23 mouse cellular contexts compared by ENCODE assay signal in the genomic region with DNA sequence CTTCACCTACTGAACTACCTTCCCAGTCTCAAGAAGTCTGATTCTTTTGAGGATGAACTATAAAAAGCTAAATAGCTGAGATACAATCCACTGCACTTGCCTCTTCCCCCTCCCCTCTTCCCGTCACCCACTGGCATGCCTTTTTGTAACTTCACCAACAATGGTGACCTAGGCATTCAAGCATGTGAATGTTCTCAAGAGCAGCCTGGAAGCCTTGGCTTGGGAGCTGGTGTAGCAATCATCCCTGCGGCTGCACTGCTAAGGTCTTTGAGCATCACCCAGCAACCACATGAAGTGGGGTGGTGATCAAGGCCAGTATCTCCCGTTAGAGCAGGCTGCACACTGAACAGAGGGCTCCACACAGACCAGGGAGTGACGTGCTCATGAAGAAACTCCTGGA.
DNase-seq lines count a peak whose midpoint lies in the region; ATAC-seq and TF ChIP-seq lines count a peak whose summit lies in the region.
"Had no signal": no experiment of that assay in that cellular context is flagged by ENCODE, and none has a peak within 500 bp of the region (broad histone marks: within the 10 kb centered on the region; RNA-seq: fewer than 3 reads in every experiment).

No protein-coding gene starts in this region.

- no peaks in the 10 kb centered on the region for H3K9me3 ChIP-seq in hindbrain, postnatal 0 days (ENCODE audit: low read length)
- H3K9me3 ChIP-seq in hindbrain, embryonic 13.5 days = no peaks in the 10 kb centered on the region
- H3K9me3 ChIP-seq: G1E had no signal

- TF ChIP-seq CTCF in hindbrain, postnatal 0 days (IDR thresholded peaks at IDR 0.05; ENCODE audit: low read depth) = no peak
- no peak for TF ChIP-seq CTCF in Patski (IDR thresholded peaks at IDR 0.05)
- TF ChIP-seq CTCF in thymus, adult 2 months (IDR thresholded peaks at IDR 0.05; ENCODE audit: borderline replicate concordance, control insufficient read depth, extremely low read depth, insufficient read depth, low read length, poor library complexity) = no peak

- H3K9ac ChIP-seq in hindbrain, postnatal 0 days (replicated peaks; ENCODE audit: low read length) = no peak overlapping the region
- H3K9ac ChIP-seq in hindbrain, embryonic 13.5 days = no peak overlapping the region

- H3K4me1 ChIP-seq in hindbrain, postnatal 0 days (ENCODE audit: insufficient read depth, low read length) = no peaks in the 10 kb centered on the region
- no peaks in the 10 kb centered on the region for H3K4me1 ChIP-seq in hindbrain, embryonic 13.5 days (replicated peaks)
- H3K4me1 ChIP-seq in thymus, adult 2 months (replicated peaks; ENCODE audit: control insufficient read depth, insufficient read depth, low read length) = no peaks in the 10 kb centered on the region

- CTCF ChIA-PET in Patski (lab: Charles Lee) = interaction anchor here (1.6 kb wide), 1 partner anchor 89 kb away, joined by 5 read pairs; no protein-coding TSS in a partner anchor

- H3K27me3 ChIP-seq in hindbrain, postnatal 0 days (ENCODE audit: insufficient read depth, low read length) = no peaks in the 10 kb centered on the region
- H3K27me3 ChIP-seq in hindbrain, embryonic 13.5 days = no peaks in the 10 kb centered on the region
- H3K27me3 ChIP-seq in Patski = no peaks in the 10 kb centered on the region
- no peaks in the 10 kb centered on the region for H3K27me3 ChIP-seq in thymus, adult 2 months (ENCODE audit: control insufficient read depth, insufficient read depth, low read length)
- H3K27me3 ChIP-seq: CH12.LX had no signal

- ATAC-seq in hindbrain, postnatal 0 days = 0 out of 2 replicates have a peak, but pooled peaks have one; percentile 37
- no peak for ATAC-seq in hindbrain, embryonic 13.5 days (ENCODE audit: low FRiP score)
- ATAC-seq in Patski = peak; percentile 77
- ATAC-seq: activated CD4-positive, CD25-positive, alpha-beta regulatory T cell, adult 4 months; CD4-positive, CD25-positive, alpha-beta regulatory T cell, adult 4 months had no signal

- H3K27ac ChIP-seq in hindbrain, postnatal 0 days = no peak overlapping the region
- no peak overlapping the region for H3K27ac ChIP-seq in hindbrain, embryonic 13.5 days
- no peak overlapping the region for H3K27ac ChIP-seq in thymus, adult 2 months (ENCODE audit: control insufficient read depth, insufficient read depth, low read length)

- no peak for TF ChIP-seq POLR2A in thymus, adult 2 months (IDR thresholded peaks at IDR 0.05; ENCODE audit: control insufficient read depth, extremely low read depth, insufficient read depth, low read length, poor library complexity)

- H3K4me2 ChIP-seq in hindbrain, postnatal 0 days (ENCODE audit: low read depth, low read length) = no peak overlapping the region
- H3K4me2 ChIP-seq in hindbrain, embryonic 13.5 days = no peak overlapping the region

- H3K36me3 ChIP-seq in hindbrain, postnatal 0 days (ENCODE audit: insufficient read depth, low read length) = no peaks in the 10 kb centered on the region
- no peaks in the 10 kb centered on the region for H3K36me3 ChIP-seq in hindbrain, embryonic 13.5 days
- no peaks in the 10 kb centered on the region for H3K36me3 ChIP-seq in thymus, adult 2 months (ENCODE audit: control insufficient read depth, insufficient read depth, low read length)
- H3K36me3 ChIP-seq: G1E had no signal

- WGBS in hindbrain, postnatal 0 days = 44% methylated on average over 4 of the region's 4 CpGs
- WGBS in hindbrain, embryonic 13.5 days = 50% methylated on average over 4 of the region's 4 CpGs
- 94% methylated on average over 4 of the region's 4 CpGs for WGBS in thymus, adult 2 months

- intact Hi-C loops in gastrocnemius, postnatal 14 days (cut with DNase I; ENCODE audit: low total_unique reads) = no loop called here

- POLR2A ChIA-PET in Patski (lab: Charles Lee) = no interaction called here

- H3K4me3 ChIP-seq in hindbrain, postnatal 0 days (ENCODE audit: low read length) = no peak overlapping the region
- no peak overlapping the region for H3K4me3 ChIP-seq in hindbrain, embryonic 13.5 days
- no peak overlapping the region for H3K4me3 ChIP-seq in thymus, adult 2 months (ENCODE audit: control insufficient read depth, insufficient read depth, low read length)

- DNase-seq in hindbrain, postnatal 0 days (ENCODE audit: low spot score) = peak; percentile 18
- peak; percentile 76 for DNase-seq in Muller cell, postnatal 12 days (ENCODE audit: inconsistent ontology term)
- DNase-seq in Patski (ENCODE audit: low read depth, low spot score) = peak; percentile 80
- DNase-seq in fibroblast of lung, adult 2 months (ENCODE audit: low read depth) = peak; percentile 27
- DNase-seq in gastrocnemius, postnatal 14 days = no peak
- no peak for DNase-seq in thymus, adult 2 months
- no peak for DNase-seq in layer of hippocampus, postnatal 10 days (ENCODE audit: low spot score in 2 of 2)
- DNase-seq: adrenal gland, adult 2 months; adrenal gland, adult 8-10 months; adrenal gland, postnatal 10 days; adrenal gland, postnatal 14 days; adrenal gland, postnatal 25 days; adrenal gland, postnatal 36 days; B cell, adult 2 months; cerebellum, adult 11 months; cerebellum, adult 11-12 months; cerebellum, adult 18-20 months; cerebellum, adult 2 months had no signal

- in situ Hi-C loops in Patski (cut with MboI; ENCODE audit: low pct_unique_long_range_greater_than_20kb) = no loop called here

Comparison
In these comparisons a context has a peak if more than half of its experiments do, and no peak if none do; other contexts are left out.
1. DNase-seq: peak in hindbrain, postnatal 0 days (single experiment), Muller cell, postnatal 12 days (single experiment), Patski (single experiment) and fibroblast of lung, adult 2 months (single experiment); none in gastrocnemius, postnatal 14 days (single experiment), thymus, adult 2 months (single experiment) and layer of hippocampus, postnatal 10 days (0 of 2).